Mouse (Mus musculus): ENCODE results near the gene Tfap2b. TPM values are rescaled to one million over a fixed set of nuclear protein-coding genes. Genes with fewer than 3 reads are reported as not detected.

Tfap2b gene
- polyA plus RNA-seq, 2 experiments, result 0.01 TPM; not detected in 1

- Histone ChIP-seq H3K27me3 (ENCODE audit: control insufficient read depth, insufficient read depth, low read length) (peaks cover 68% of the 10 kb centered on the region), H3K9me3 (ENCODE audit: control insufficient read depth, low read length) (no peaks in the 10 kb centered on the region), H3K4me1 (replicated peaks; ENCODE audit: control insufficient read depth in 2 of 2, insufficient read depth in 2 of 2, low read length in 1 of 2) (no peaks in the 10 kb centered on the region), H3K9ac (replicated peaks) (no peak overlapping the region), H3K4me2 (ENCODE audit: low read depth) (no peak overlapping the region), H3K4me3 (ENCODE audit: insufficient read depth in 1 of 2, low read depth in 2 of 2, low read length in 2 of 2) (no peak overlapping the region), H3K27ac (no peak overlapping the region), H3K36me3 (replicated peaks; ENCODE audit: control insufficient read depth, insufficient read depth, low read depth) (no peaks in the 10 kb centered on the region)
- no peak for DNase-seq (ENCODE audit: low read depth in 3 of 3, low spot score in 3 of 3)
- ATAC-seq (ENCODE audit: insufficient read depth), result no peak
- WGBS (ENCODE audit: insufficient replicate concordance), result 0% methylated on average over 4 of the region's 4 CpGs
- TF ChIP-seq EP300 (IDR thresholded peaks at IDR 0.05; ENCODE audit: low read depth) (no peak), CTCF (IDR thresholded peaks at IDR 0.05; ENCODE audit: low read depth) (no peak)
Measured at GRCm38 (mm10) chr1:19212691-19213090, 4.0 kb downstream of the Tfap2b start.

GRCm38 (mm10) chr1:19213171-19213570, 4.5 kb downstream of the Tfap2b start:
- H3K36me3 ChIP-seq (replicated peaks; ENCODE audit: control insufficient read depth, insufficient read depth, low read depth), result no peaks in the 10 kb centered on the region
- TF ChIP-seq EP300 (IDR thresholded peaks at IDR 0.05; ENCODE audit: low read depth) (no peak), CTCF (IDR thresholded peaks at IDR 0.05; ENCODE audit: low read depth) (no peak)
- H3K27me3 ChIP-seq (ENCODE audit: control insufficient read depth, insufficient read depth, low read length), result peaks cover 66% of the 10 kb centered on the region
- DNase-seq (ENCODE audit: low read depth in 3 of 3, low spot score in 3 of 3) (no peak), ATAC-seq (ENCODE audit: insufficient read depth) (no peak)
- WGBS (ENCODE audit: insufficient replicate concordance), result 0% methylated on average over 4 of the region's 4 CpGs
- no peaks in the 10 kb centered on the region for H3K4me1 ChIP-seq (replicated peaks; ENCODE audit: control insufficient read depth in 2 of 2, insufficient read depth in 2 of 2, low read length in 1 of 2)
- no peak overlapping the region for H3K4me2 ChIP-seq (ENCODE audit: low read depth)
- H3K9me3 ChIP-seq (ENCODE audit: control insufficient read depth, low read length), result no peaks in the 10 kb centered on the region
- no peak overlapping the region for H3K9ac ChIP-seq (replicated peaks)
- no peak overlapping the region for H3K27ac ChIP-seq
- H3K4me3 ChIP-seq (ENCODE audit: insufficient read depth in 1 of 2, low read depth in 2 of 2, low read length in 2 of 2), result no peak overlapping the region

- Histone ChIP-seq H3K9me3 (ENCODE audit: control insufficient read depth, low read length) (no peaks in the 10 kb centered on the region), H3K4me2 (ENCODE audit: low read depth) (no peak overlapping the region), H3K36me3 (replicated peaks; ENCODE audit: control insufficient read depth, insufficient read depth, low read depth) (no peaks in the 10 kb centered on the region), H3K9ac (replicated peaks) (no peak overlapping the region), H3K27ac (no peak overlapping the region), H3K4me1 (replicated peaks; ENCODE audit: control insufficient read depth in 2 of 2, insufficient read depth in 2 of 2, low read length in 1 of 2) (no peaks in the 10 kb centered on the region), H3K4me3 (ENCODE audit: insufficient read depth in 1 of 2, low read depth in 2 of 2, low read length in 2 of 2) (no peak overlapping the region), H3K27me3 (ENCODE audit: control insufficient read depth, insufficient read depth, low read length) (peaks cover 64% of the 10 kb centered on the region)
- WGBS (ENCODE audit: insufficient replicate concordance), result 4% methylated on average over 36 of the region's 36 CpGs
- ATAC-seq (ENCODE audit: insufficient read depth) (no peak), DNase-seq (ENCODE audit: low read depth in 3 of 3, low spot score in 3 of 3) (no peak)
- TF ChIP-seq EP300 (IDR thresholded peaks at IDR 0.05; ENCODE audit: low read depth) (no peak), CTCF (IDR thresholded peaks at IDR 0.05; ENCODE audit: low read depth) (no peak)
Measured at GRCm38 (mm10) chr1:19213851-19214395, 5.2 kb downstream of the Tfap2b start.

GRCm38 (mm10) chr1:19217391-19217790, 8.7 kb downstream of the Tfap2b start:
- Histone ChIP-seq H3K4me1 (replicated peaks; ENCODE audit: control insufficient read depth in 2 of 2, insufficient read depth in 2 of 2, low read length in 1 of 2) (no peaks in the 10 kb centered on the region), H3K27ac (no peak overlapping the region), H3K27me3 (ENCODE audit: control insufficient read depth, insufficient read depth, low read length) (peaks cover 38% of the 10 kb centered on the region), H3K9ac (replicated peaks) (no peak overlapping the region), H3K9me3 (ENCODE audit: control insufficient read depth, low read length) (no peaks in the 10 kb centered on the region), H3K4me2 (ENCODE audit: low read depth) (no peak overlapping the region), H3K36me3 (replicated peaks; ENCODE audit: control insufficient read depth, insufficient read depth, low read depth) (no peaks in the 10 kb centered on the region), H3K4me3 (ENCODE audit: insufficient read depth in 1 of 2, low read depth in 2 of 2, low read length in 2 of 2) (no peak overlapping the region)
- DNase-seq (ENCODE audit: low read depth in 3 of 3, low spot score in 3 of 3) (no peak), ATAC-seq (ENCODE audit: insufficient read depth) (no peak)
- WGBS (ENCODE audit: insufficient replicate concordance), result 6% methylated on average over 16 of the region's 16 CpGs
- no peak for TF ChIP-seq CTCF (IDR thresholded peaks at IDR 0.05; ENCODE audit: low read depth)
- no peak for TF ChIP-seq EP300 (IDR thresholded peaks at IDR 0.05; ENCODE audit: low read depth)

- WGBS (ENCODE audit: insufficient replicate concordance), result 5% methylated on average over 7 of the region's 7 CpGs
Measured at GRCm38 (mm10) chr1:19218221-19218620, 9.5 kb downstream of the Tfap2b start.

More at GRCm38 (mm10) chr1:19218221-19218620, 9.5 kb downstream of the Tfap2b start:
- no peaks in the 10 kb centered on the region for H3K36me3 ChIP-seq (replicated peaks; ENCODE audit: control insufficient read depth, insufficient read depth, low read depth)
- H3K27me3 ChIP-seq (ENCODE audit: control insufficient read depth, insufficient read depth, low read length), result peaks cover 31% of the 10 kb centered on the region
- no peak for DNase-seq (ENCODE audit: low read depth in 3 of 3, low spot score in 3 of 3)
- no peak overlapping the region for H3K4me3 ChIP-seq (ENCODE audit: insufficient read depth in 1 of 2, low read depth in 2 of 2, low read length in 2 of 2)
- H3K4me1 ChIP-seq (replicated peaks; ENCODE audit: control insufficient read depth in 2 of 2, insufficient read depth in 2 of 2, low read length in 1 of 2), result no peaks in the 10 kb centered on the region
- H3K9me3 ChIP-seq (ENCODE audit: control insufficient read depth, low read length), result no peaks in the 10 kb centered on the region
- no peak for ATAC-seq (ENCODE audit: insufficient read depth)
- H3K9ac ChIP-seq (replicated peaks), result no peak overlapping the region
- no peak overlapping the region for H3K27ac ChIP-seq
- H3K4me2 ChIP-seq (ENCODE audit: low read depth), result no peak overlapping the region
- TF ChIP-seq EP300 (IDR thresholded peaks at IDR 0.05; ENCODE audit: low read depth) (no peak), CTCF (IDR thresholded peaks at IDR 0.05; ENCODE audit: low read depth) (no peak)
